Mouse (Mus musculus) midbrain, embryonic 12.5 days (tissue): ENCODE measurements around the gene Gm6793. TPM values are rescaled to one million over a fixed set of nuclear protein-coding genes. Genes with fewer than 3 reads are reported as not detected.

Experiments
- ATAC-seq: fragments of 200-750 bp; cut with Nextera tagmentation; 2 replicates; pipeline ENCODE4 v1.8.0; 2017; ENCODE audit warnings: low read depth, moderate TSS enrichment, moderate library complexity; ENCODE audit not compliant: low FRiP score
- H3K27ac ChIP-seq: fragments of 300-500 bp; sonication (generic); replicated peaks from 2 replicates; pipeline ENCODE4 v1.5.1; 2016; ENCODE audit warnings: mild to moderate bottlenecking
- H3K27me3 ChIP-seq: fragments of 300-500 bp; sonication (generic); 2 replicates; pipeline ENCODE4 v1.6.1; 2016; ENCODE audit warnings: mild to moderate bottlenecking
- H3K36me3 ChIP-seq: fragments of 300-500 bp; sonication (generic); 2 replicates; pipeline ENCODE4 v1.6.1; 2016
- H3K4me1 ChIP-seq: fragments of 300-500 bp; sonication (generic); 2 replicates; pipeline ENCODE4 v1.6.1; 2016
- H3K4me2 ChIP-seq: fragments of 300-500 bp; sonication (generic); replicated peaks from 2 replicates; pipeline ENCODE4 v1.6.1; 2016; ENCODE audit warnings: mild to moderate bottlenecking, moderate library complexity
- H3K4me3 ChIP-seq: fragments of 300-500 bp; sonication (generic); 2 replicates; pipeline ENCODE4 v1.5.1; 2016; ENCODE audit warnings: mild to moderate bottlenecking
- H3K9ac ChIP-seq: fragments of 300-500 bp; sonication (generic); replicated peaks from 2 replicates; pipeline ENCODE4 v1.6.1; 2016; ENCODE audit warnings: mild to moderate bottlenecking, moderate library complexity
- H3K9me3 ChIP-seq: fragments of 300-500 bp; sonication (generic); 2 replicates; pipeline ENCODE4 v1.6.1; 2016; ENCODE audit warnings: mild to moderate bottlenecking
- WGBS: fragments of 180-500 bp; shearing (Covaris S2); methylation state at CpG from one replicate; pipeline ENCODE4 v1.1.7; 2016; 5-methylcytosine and 5-hydroxymethylcytosine counted together
- polyA plus RNA-seq: library from polyadenylated mRNA; unstranded; fragments of >200 nt; fragmentation: Nextera tagmentation; extraction: Ambion mirVana; gene quantifications from 2 replicates; pipeline ENCODE4 v1.2.1, GENCODE M21; 2016

Gene Gm6793
- polyA plus RNA-seq: 0.56 and 0.58 TPM in 2 replicates

DNA sequence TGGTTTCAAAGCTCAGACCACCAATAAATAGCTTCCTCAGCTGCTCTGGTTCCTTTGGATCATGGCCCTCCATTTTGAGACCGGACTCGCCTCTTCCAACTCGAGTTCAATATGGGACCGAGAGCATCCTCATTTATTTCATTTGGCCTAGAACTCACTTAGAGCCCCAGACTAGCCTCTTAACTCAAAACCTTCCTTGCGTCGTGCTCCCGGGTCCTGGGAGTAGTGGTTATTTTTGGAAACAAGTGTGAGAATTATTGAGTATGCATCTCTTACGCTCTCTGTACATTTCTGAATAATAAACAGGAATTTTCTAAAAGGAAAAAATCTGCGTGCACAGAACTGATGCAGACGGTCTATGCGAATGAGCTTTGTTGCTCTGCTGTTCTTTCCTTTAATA is at the start of gene Gm6793:
Gene Gm6793 (minus strand): TSS at position 101 of the 400 bp plus-strand sequence.
- H3K4me2 ChIP-seq: no peak within 1 kb of the TSS
- H3K9me3 ChIP-seq: no peaks in the 10 kb centered on the region
- no peaks in the 10 kb centered on the region for H3K27me3 ChIP-seq
- peaks cover 21% of the 10 kb centered on the region for H3K4me1 ChIP-seq
- ATAC-seq: no peak
- H3K27ac ChIP-seq: no peak within 1 kb of the TSS
- H3K4me3 ChIP-seq: no peak within 1 kb of the TSS
- WGBS: 96% methylated on average over 11 of the region's 11 CpGs
- H3K36me3 ChIP-seq: peaks cover 43% of the 10 kb centered on the region
- H3K9ac ChIP-seq: no peak within 1 kb of the TSS

DNA sequence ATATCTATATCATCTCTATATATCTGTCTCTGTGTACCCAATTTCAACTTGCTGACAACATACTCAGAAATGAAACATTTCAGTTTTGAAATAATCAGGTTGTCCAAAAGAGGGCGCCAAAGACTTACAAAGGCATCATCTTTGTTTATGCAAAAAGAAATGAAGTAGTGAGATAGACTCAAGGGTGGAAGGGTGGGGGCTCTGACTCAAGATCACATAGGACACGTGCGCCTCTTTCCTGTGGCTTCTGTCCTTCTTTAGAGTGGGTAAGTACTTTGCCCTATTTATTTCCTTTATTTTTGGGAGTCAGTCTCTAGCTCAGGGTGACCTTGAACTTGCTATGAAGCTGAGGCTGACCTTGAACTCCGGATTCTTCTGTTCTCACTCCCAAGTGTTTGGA is 46.5 kb upstream of the Gm6793 start:
- Histone ChIP-seq H3K4me2 (no peak overlapping the region), H3K27me3 (no peaks in the 10 kb centered on the region), H3K27ac (no peak overlapping the region), H3K4me3 (no peak overlapping the region), H3K36me3 (no peaks in the 10 kb centered on the region), H3K9me3 (no peaks in the 10 kb centered on the region), H3K9ac (no peak overlapping the region), H3K4me1 (no peaks in the 10 kb centered on the region)
- 36% methylated on average over 4 of the region's 4 CpGs for WGBS
- no peak for ATAC-seq

DNA sequence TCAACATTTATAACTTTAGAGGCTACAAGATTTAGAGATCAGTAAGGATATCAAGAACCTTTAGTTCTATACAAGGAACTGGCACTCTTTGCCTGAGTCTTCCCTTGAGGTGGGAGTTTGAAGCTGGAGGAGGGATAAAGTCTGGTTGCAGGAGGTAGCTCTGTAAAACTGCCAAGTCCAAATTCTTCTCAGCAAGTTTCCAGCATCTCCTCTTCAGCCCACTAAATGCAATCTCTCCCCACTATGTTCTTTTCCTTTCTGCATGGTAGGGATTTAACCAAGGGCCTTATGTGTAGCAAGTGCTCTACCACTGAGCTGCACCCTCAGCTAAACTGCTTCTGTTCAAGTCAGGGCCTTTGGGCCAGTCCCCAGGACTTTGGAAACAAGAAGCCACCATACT is 39.6 kb upstream of the Gm6793 start:
- ATAC-seq: no peak
- Histone ChIP-seq H3K9me3 (no peaks in the 10 kb centered on the region), H3K27ac (no peak overlapping the region), H3K4me3 (no peak overlapping the region), H3K9ac (no peak overlapping the region), H3K4me1 (no peaks in the 10 kb centered on the region), H3K36me3 (no peaks in the 10 kb centered on the region), H3K4me2 (no peak overlapping the region), H3K27me3 (no peaks in the 10 kb centered on the region)

DNA sequence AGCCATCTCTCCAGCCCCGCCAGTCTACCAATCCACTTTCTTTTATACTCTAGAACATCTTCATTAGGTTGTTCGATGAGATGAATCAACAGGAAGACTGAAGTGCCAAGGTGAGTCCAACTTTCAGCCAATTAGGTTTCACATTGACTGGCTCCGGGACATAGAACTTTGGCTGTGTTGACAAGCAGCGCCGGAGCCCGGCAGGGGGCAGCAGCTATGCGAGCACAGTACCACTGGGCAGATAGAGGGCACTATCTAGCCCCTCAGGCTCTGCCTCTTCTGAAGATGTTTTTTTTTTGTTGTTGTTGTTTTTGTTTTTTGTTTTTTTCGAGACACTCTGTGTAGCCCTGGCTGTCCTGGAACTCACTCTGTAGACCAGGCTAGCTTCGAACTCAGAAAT is 36.7 kb upstream of the Gm6793 start:
- no peaks in the 10 kb centered on the region for H3K9me3 ChIP-seq
- H3K4me2 ChIP-seq: no peak overlapping the region
- H3K36me3 ChIP-seq: no peaks in the 10 kb centered on the region
- H3K27ac ChIP-seq: no peak overlapping the region
- no peak for ATAC-seq
- H3K27me3 ChIP-seq: no peaks in the 10 kb centered on the region
- H3K9ac ChIP-seq: no peak overlapping the region
- H3K4me3 ChIP-seq: no peak overlapping the region
- 74% methylated on average over 9 of the region's 9 CpGs for WGBS
- H3K4me1 ChIP-seq: no peaks in the 10 kb centered on the region

DNA sequence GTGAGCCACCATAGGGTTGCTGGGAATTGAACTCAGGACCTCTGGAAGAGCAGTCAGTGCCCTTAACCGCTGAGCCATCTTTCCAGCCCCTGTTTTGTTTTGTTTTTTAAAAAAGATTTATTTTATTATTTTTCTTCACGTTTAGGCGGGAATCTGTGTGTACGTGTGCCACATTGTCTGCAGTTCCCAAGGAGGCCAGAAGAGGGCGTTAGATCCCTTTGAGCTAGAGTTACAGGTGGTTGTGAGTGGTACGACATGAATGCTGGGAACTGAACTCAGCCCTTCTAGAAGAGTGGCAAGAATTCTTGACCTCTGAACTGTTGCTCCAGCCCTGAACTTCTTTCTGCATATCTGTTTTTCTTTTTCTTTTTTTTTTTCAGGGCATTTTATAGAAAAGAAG is 35.1 kb upstream of the Gm6793 start:
- H3K27me3 ChIP-seq: no peaks in the 10 kb centered on the region

DNA sequence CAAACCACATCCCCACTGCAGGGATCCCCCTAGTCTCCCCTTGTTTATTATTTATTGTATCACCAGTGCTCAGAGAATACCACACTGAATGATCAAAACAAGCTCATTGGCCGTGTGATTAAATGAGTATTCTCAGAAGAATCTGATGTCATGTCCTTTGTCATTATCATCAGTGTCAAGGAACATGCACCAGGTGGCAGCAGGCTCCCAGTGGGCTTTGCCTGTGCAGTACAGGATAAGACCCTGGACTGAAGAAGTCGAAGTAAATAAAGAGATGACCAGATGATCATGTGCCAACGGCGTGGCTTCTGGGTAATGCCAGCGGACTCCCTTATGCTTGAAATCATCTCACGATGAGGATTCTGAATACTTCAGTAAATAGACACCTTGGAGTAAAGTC is 33.5 kb upstream of the Gm6793 start:
- Histone ChIP-seq H3K4me3 (no peak overlapping the region), H3K27me3 (no peaks in the 10 kb centered on the region), H3K4me1 (no peaks in the 10 kb centered on the region), H3K4me2 (no peak overlapping the region), H3K9ac (no peak overlapping the region), H3K27ac (no peak overlapping the region), H3K9me3 (no peaks in the 10 kb centered on the region), H3K36me3 (no peaks in the 10 kb centered on the region)
- 78% methylated on average over 6 of the region's 6 CpGs for WGBS
- no peak for ATAC-seq

More for the DNA sequence above, 35.1 kb upstream of the Gm6793 start:
- Histone ChIP-seq H3K27ac (no peak overlapping the region), H3K4me3 (no peak overlapping the region), H3K4me1 (no peaks in the 10 kb centered on the region), H3K36me3 (no peaks in the 10 kb centered on the region), H3K9ac (no peak overlapping the region), H3K4me2 (no peak overlapping the region), H3K9me3 (no peaks in the 10 kb centered on the region)
- WGBS: 83% methylated on average over 6 of the region's 6 CpGs
- no peak for ATAC-seq

DNA sequence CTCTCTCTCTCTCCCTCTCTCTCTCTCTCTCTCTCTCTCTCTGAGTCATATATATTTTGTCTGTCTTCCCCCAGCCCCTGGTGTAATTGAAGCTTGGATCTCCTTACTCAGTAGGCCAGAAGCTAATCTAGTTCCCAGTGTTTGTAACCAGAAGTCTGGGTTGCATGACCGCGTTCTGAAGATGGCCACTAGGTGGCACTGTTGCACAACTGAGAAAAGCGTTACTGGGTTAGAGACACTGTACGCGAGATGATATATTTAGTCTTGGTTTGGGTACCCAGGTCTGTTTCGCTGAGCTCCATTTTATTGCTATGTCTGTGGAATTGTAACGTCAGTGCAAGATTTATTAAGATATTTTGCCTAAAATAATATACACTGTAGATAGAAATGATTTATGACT is 31.1 kb upstream of the Gm6793 start:
- Histone ChIP-seq H3K4me2 (no peak overlapping the region), H3K27ac (no peak overlapping the region), H3K36me3 (no peaks in the 10 kb centered on the region), H3K9me3 (no peaks in the 10 kb centered on the region), H3K9ac (no peak overlapping the region), H3K4me3 (no peak overlapping the region), H3K4me1 (no peaks in the 10 kb centered on the region), H3K27me3 (no peaks in the 10 kb centered on the region)
- peak; percentile 72; the same call in 1 of the 2 replicates for ATAC-seq
- WGBS: 8% methylated on average over 7 of the region's 7 CpGs

DNA sequence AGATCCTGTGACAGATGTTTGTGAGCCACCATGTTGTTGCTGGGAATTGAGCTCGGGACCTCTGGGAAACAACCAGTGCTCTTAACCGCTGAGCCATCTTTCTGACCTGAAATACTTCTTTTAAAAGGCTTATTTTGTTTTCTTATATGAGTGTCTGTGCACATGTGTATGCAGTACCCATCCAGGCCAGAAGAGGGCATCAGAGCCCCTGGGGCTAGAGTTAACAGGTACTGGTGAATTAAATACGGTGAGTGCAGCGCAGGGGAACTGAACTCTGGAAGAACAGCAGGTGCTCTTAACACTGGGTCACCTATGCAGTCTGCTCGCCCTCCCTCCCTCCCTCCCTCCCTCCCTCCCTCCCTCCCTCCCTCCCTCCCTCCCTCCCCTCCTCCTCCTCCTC is 30.3 kb upstream of the Gm6793 start:
- H3K27ac ChIP-seq: no peak overlapping the region
- no peaks in the 10 kb centered on the region for H3K9me3 ChIP-seq
- H3K4me2 ChIP-seq: no peak overlapping the region
- 86% methylated on average over 5 of the region's 5 CpGs for WGBS
- H3K4me3 ChIP-seq: no peak overlapping the region
- no peaks in the 10 kb centered on the region for H3K27me3 ChIP-seq
- no peaks in the 10 kb centered on the region for H3K4me1 ChIP-seq
- ATAC-seq: no peak
- no peaks in the 10 kb centered on the region for H3K36me3 ChIP-seq
- H3K9ac ChIP-seq: no peak overlapping the region

DNA sequence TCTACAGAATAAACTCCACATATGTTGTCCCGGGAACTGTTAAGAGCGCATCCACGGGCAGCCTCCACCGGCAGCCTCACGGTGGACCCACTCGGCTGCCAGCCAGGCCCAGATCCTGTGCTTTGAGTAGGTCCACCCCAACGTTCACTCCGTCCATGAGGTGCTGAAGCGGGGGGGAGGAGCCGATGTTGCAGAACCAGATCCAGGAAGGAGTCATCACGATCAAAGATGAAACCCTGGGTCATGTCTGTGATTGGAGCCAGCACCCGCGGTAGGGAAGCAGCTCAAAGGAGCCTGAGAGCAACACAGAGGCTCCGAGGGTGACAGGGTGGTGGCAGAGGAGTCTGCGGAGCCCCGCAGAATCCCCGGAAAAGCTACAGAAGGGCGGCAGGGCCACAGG is 22.7 kb upstream of the Gm6793 start:
- Histone ChIP-seq H3K4me3 (no peak overlapping the region), H3K9me3 (no peaks in the 10 kb centered on the region), H3K4me1 (no peaks in the 10 kb centered on the region), H3K27me3 (no peaks in the 10 kb centered on the region), H3K9ac (no peak overlapping the region), H3K36me3 (no peaks in the 10 kb centered on the region), H3K4me2 (no peak overlapping the region), H3K27ac (no peak overlapping the region)
- ATAC-seq: no peak
- WGBS: 86% methylated on average over 18 of the region's 18 CpGs

DNA sequence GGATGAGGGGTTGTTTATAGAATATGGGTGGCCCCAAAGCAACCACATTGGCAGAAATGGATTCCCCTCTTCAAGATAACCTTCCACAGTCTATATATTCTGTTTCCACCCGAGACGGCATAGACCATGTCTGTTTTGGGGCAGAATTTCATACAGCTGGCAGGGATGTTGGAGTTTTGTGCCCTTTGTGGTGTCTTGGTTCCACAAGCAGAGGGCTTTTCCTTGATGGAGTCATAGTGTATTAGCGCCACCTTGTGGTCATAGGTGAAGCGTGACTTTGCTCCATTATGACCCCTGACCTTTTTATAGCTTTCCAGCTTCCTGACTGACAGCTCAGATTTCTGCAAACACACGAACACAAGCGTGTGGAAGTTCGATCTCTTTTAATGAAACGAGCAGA is 19.8 kb upstream of the Gm6793 start:
- no peak overlapping the region for H3K9ac ChIP-seq
- H3K4me3 ChIP-seq: no peak overlapping the region
- 11% methylated on average over 8 of the region's 8 CpGs for WGBS

DNA sequence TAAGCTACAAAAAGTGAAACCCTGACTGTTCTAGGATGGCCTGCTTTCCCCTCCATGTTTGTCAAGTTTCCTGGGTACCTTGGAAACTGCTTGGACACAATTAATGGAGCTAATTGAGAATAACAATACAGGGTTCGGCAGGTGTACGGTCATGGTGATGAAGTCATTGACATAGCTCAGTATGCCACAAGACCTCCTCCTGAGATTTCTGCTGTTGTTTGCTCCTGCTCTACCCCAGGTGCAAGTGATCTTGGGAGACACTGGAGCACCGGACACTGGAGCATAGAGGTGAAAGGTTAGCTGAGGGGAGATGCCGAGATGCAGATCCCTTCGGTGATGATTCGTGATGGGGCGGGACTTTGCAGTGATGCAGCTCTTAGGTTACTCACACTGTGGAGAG is 18.2 kb upstream of the Gm6793 start:
- Histone ChIP-seq H3K27me3 (no peaks in the 10 kb centered on the region), H3K9me3 (no peaks in the 10 kb centered on the region), H3K4me2 (no peak overlapping the region), H3K27ac (no peak overlapping the region), H3K9ac (no peak overlapping the region), H3K36me3 (no peaks in the 10 kb centered on the region), H3K4me1 (no peaks in the 10 kb centered on the region), H3K4me3 (no peak overlapping the region)
- ATAC-seq: no peak
- 46% methylated on average over 7 of the region's 7 CpGs for WGBS

More for the DNA sequence above, 19.8 kb upstream of the Gm6793 start:
- no peaks in the 10 kb centered on the region for H3K27me3 ChIP-seq
- no peak overlapping the region for H3K27ac ChIP-seq
- H3K9me3 ChIP-seq: no peaks in the 10 kb centered on the region
- no peak overlapping the region for H3K4me2 ChIP-seq
- ATAC-seq: no peak
- H3K36me3 ChIP-seq: no peaks in the 10 kb centered on the region
- H3K4me1 ChIP-seq: no peaks in the 10 kb centered on the region

DNA sequence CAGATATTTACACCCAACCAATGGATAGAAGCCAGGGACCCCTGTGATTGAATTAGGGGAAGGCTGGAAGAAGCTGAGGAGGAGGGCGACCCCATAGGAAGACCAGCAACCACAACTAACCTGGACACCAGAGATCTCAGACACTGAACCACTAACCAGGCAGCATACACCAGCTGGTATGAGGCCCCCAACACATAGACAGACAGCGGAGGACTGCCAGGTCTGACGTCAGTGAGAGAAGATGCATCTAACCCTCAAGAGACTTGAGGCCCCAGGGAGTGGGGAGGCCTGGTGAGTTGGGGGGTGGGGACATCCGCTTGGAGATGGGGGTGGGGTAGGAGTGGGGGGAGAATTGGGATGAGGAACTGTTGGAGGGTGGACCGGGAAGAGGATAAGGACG is 15.8 kb upstream of the Gm6793 start:
- 57% methylated on average over 6 of the region's 6 CpGs for WGBS
- no peaks in the 10 kb centered on the region for H3K4me1 ChIP-seq

DNA sequence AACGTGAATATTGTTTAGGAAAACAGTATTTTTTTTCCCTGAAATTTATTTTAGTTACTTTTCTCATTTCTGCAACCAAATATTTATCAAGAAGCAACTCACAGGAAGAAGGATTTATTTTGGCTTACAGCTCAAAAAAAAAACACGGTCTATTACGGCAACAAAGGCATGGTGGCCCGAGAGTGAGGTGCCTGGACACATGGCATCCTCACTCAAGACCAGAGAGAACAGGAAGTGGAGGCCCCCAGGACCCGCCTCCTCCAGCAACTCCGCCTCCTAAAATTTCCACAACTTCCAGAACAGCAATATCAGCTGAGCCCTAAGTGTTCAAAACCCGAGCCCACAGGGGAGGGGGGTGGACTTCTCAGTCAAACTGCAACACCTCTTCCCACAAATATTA is 14.6 kb upstream of the Gm6793 start:
- no peak for ATAC-seq
- no peak overlapping the region for H3K4me2 ChIP-seq
- H3K4me1 ChIP-seq: no peaks in the 10 kb centered on the region
- WGBS: 91% methylated on average over 7 of the region's 7 CpGs
- H3K36me3 ChIP-seq: no peaks in the 10 kb centered on the region
- H3K27ac ChIP-seq: no peak overlapping the region
- no peaks in the 10 kb centered on the region for H3K27me3 ChIP-seq
- H3K4me3 ChIP-seq: no peak overlapping the region
- H3K9ac ChIP-seq: no peak overlapping the region
- H3K9me3 ChIP-seq: no peaks in the 10 kb centered on the region

More for the DNA sequence above, 15.8 kb upstream of the Gm6793 start:
- no peaks in the 10 kb centered on the region for H3K36me3 ChIP-seq
- no peak overlapping the region for H3K4me2 ChIP-seq
- H3K9me3 ChIP-seq: no peaks in the 10 kb centered on the region
- H3K9ac ChIP-seq: no peak overlapping the region
- no peak overlapping the region for H3K27ac ChIP-seq
- no peak for ATAC-seq
- H3K4me3 ChIP-seq: no peak overlapping the region
- no peaks in the 10 kb centered on the region for H3K27me3 ChIP-seq
